Mouse (Mus musculus) frontal cortex, postnatal 14 days (tissue): ENCODE measurements around the gene Esr1.

Experiments used
- DNase-seq, 2 experiments: peaks; one replicate each; pipeline ENCODE4 v3.0.0; 2022; ENCODE audit warnings: low spot score in 2 of 2

The Esr1 gene

DNA sequence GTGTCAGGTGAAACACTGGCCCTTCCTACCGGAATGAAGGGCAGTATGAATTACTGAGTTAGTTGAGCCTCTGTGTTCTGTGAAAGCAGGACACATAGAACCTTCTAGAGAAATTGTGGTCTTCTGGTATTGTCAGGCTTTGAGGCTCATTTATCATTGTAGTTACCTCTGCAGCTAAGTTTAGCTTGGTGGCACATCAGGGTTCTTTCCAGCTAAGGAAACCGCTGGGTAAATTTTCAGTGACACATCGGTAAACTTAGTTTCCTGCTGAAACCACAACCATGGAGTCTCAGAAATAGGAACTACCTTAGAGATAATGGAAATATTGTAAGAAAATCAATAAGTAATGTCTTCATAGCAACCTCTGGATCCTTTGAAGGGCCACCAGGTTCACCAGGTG lies 366.0 kb downstream of the Esr1 start:
- no peak for DNase-seq

GRCm38 (mm10) chr10:4983919-4984318 lies 372.5 kb downstream of the Esr1 start:
- DNase-seq = no peak

DNA sequence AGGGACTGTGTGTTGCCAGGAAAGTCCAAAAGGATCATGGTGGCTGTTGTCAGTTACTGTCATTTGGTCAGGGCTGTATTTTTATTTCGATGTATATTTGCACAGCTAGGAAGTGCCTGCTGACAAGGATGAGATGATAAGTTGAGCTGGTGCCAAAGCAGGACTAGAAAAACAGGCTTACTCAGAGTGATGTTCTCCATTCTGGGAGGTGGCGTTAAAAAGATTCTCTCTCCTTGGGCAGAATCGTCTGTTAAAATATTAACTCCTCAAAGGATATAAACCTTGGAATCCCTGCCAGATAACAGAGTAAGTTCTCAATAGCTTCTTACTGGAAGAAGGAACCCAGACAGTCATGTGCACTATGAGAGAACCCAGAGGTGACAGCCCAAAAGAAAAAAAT lies 382.4 kb downstream of the Esr1 start:
- no peak for DNase-seq

- no peak for DNase-seq
Observed at GRCm38 (mm10) chr10:4996592-4996991, 385.2 kb downstream of the Esr1 start.

DNA sequence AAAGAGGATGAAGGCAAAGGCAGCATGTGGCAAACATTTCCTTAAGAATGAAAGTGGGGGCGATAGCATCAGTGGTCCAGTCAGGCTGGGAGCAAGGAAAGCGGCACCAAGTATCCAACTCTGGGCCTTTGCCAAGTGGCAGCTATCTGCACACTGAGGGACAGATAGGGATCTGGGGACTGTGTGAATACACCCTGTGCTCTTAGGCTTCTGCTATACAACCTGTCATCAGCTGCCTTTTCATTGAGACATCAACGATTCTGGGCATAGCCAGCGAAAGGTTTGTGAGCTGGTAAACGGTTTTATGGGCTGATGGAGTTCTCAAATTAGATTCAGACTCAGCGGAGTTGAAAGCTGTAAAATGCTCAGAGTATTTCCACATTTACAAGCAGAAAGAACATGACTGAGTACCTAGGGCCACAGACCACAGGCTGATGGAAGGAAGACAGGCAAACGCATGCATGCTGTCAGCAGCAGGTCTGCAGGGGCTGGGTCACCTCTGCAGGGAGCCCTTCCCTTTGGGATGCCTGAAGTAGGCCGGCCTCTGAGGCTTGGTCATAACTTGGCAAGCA lies 397.5 kb downstream of the Esr1 start:
- no peak for DNase-seq

DNA sequence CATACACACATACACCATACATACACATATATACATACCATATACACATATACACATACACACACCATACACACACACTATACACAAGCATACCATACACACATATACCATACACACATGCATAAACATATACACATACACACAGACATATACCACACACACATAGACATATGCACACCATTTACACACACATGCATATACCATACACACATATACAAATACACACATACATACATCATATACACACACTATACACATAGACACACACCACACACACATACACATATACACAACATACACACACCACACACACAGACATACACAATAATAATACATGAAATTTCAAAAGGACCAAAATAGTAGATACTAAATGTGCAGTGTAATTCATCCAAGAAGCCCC lies 400.6 kb downstream of the Esr1 start:
- DNase-seq = no peak

GRCm38 (mm10) chr10:5014976-5015375 lies 403.6 kb downstream of the Esr1 start:
- DNase-seq = no peak

GRCm38 (mm10) chr10:5017148-5017547 lies 405.8 kb downstream of the Esr1 start:
- DNase-seq = no peak

DNA sequence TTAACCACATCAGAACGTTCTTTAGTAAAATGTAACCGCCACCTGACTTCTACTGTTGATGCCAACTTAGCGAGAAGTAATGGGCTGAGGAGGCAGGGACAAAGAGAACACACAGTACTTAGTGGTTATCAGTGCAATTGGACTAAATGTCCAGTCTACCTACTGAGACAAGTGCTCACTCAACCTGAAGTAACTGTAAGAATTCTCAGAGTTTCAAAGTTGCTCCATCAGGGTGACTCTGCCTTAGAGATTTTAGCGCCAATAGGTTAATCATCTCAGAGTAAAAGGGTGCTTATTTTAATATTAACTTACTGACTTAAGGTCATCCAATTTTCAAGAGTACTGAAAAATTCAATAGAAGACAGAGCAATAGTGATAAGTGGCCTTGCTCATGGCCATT lies 414.5 kb downstream of the Esr1 start:
- DNase-seq = no peak

- no peak for DNase-seq
Observed at GRCm38 (mm10) chr10:5027208-5027607, 415.8 kb downstream of the Esr1 start.

DNA sequence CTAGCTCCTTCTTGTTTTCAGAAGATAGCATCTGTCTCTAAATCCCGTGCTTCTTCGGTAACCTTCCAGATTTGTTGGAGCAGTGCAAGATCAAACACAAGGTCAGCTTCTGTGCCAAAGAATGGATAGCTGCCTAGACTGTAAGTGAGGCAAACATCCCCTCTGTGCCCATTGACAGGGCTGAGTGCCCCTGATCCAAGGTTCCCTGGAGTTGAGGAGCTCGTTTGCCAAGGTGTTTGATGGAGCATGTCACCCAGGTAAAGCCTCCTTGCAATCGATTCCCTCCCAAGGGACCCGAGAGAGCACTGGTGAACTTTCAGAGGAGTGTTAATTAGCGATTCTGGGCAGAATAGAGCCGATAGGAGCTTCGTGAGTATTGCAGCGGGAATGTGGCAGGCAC lies 416.9 kb downstream of the Esr1 start:
- no peak for DNase-seq

- no peak for DNase-seq
Observed at GRCm38 (mm10) chr10:5029161-5029560, 417.8 kb downstream of the Esr1 start.

DNA sequence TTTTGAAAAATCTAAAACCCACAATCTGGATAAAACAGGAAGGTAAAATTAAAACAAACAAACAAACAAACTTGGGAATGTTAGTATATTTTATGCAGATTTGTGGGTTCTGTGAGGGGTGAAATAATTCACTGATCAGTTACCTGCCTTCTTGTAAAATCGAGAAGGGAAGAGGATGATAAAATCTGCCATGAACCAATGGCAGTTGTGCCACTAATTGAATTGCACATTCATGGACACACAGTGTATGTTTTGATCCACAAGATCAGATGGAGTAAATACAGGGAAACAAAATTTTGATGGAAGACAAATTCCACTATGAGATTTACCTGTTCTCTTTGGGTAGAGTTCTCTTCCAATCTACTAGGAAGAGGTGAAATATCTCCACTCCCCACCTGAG lies 418.5 kb downstream of the Esr1 start:
- DNase-seq = no peak

- DNase-seq = no peak
Observed at GRCm38 (mm10) chr10:5032192-5033048, 421.0 kb downstream of the Esr1 start.

- no peak for DNase-seq
Observed at GRCm38 (mm10) chr10:5041254-5041653, 429.9 kb downstream of the Esr1 start.

DNA sequence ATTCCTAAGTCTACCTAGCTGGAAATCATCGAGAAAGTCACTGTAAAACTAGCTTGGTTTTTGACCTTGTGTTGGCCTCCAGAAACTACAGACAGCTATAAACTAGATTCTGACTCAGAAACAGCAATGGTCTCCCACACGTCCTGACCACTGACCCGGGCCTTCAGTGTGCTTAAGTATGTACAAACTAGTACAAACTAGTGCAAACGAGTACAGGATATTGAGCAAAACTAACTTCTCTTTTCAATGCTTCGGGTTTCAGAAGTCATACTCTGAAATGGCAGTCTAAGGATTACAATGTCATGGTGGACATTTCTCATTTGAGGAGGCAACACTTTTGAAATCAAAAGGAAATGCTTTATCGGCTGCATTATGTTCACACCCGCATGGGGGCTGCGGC lies 433.1 kb downstream of the Esr1 start:
- DNase-seq = no peak

DNA sequence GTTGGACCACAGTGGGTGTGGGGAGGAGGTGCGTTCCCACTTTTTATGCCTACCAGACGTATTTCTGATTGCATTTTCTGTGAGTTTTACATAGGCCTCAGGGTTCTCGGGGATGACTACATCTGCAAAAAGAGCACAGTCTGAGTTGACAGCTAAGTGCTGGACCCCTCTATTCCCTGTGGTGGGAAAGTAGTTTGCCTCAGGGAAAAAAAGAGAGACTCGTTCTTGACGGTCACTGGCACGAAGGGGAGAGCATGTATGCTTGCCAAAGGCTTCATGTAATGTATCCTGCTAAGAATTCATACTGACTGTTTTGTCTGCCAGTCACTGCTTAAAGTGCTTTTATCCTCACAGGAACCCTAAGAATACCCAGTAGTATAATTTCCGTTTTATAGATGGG lies 433.8 kb downstream of the Esr1 start:
- no peak for DNase-seq

GRCm38 (mm10) chr10:5045671-5046070 lies 434.3 kb downstream of the Esr1 start:
- no peak for DNase-seq
